Mouse (Mus musculus): Measurements from ENCODE around the gene Gm9887.

DNA sequence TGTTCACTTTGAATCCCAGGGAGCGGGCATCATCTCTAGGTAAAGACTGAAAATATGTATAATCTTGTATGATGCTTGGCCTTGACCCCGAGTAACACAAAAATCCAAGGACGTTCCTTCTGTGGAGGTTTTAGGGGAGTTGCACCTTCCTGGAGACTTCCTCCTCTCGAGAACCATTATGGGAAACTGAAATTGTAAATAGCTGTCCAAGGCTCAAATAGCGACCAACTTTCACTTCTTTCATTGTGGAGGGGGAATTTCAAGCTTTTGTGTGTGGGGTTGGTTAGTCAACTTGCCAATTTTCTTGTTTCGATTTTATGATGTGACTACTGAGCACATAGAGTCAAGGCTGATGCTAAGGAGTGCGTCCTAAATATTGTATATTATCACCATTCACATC, 6.5 kb downstream of the Gm9887 start:
- no peak for TF ChIP-seq CTCF (IDR thresholded peaks at IDR 0.05; ENCODE audit: control insufficient read depth, insufficient read depth, low read length)
- no peak for TF ChIP-seq POLR2A (IDR thresholded peaks at IDR 0.05; ENCODE audit: borderline replicate concordance, control insufficient read depth, low read depth, low read length)
